26 mouse cellular contexts compared by ENCODE assay signal in the genomic region with DNA sequence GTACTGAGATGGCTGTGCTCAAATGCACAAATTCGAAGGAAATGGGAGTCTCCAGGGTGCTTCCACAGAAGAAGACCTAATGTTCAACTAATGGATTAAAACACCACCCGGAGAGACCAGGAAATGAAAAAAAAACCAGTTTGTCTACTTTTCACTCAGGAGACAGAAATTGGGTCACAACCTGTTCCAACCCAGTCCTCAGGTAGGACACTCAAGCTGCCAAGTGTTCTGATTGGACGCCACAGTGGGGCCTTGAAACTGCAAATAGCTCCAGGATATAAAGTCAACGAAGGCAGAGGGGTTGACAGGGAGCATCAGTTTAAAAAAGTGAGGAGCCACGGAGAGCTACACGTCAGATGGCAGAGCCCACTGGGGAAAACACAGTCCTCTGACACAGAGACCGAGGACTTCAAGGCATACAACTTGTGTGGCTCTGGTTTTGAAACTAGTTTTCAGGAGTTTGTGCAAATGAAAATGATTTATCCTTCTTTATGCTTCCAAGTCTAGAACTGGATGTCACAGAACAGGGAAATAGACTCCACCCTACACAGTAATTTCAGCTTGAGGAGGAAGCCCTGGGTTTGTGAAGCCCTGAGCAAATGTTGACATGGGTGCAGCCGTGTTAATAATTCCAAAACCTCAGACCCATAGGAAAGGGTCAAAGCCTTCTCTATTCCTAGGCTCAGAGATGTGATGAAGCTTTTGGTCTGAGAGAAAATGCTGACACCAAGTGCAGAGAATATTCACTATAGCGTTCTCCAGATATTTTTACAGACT.
DNase-seq lines count a peak whose midpoint lies in the region; ATAC-seq and TF ChIP-seq lines count a peak whose summit lies in the region.
"Had no signal": no experiment of that assay in that cellular context is flagged by ENCODE, and none has a peak within 500 bp of the region (broad histone marks: within the 10 kb centered on the region; RNA-seq: fewer than 3 reads in every experiment).

No protein-coding gene starts in this region.

- ATAC-seq in embryonic facial prominence, embryonic 14.5 days (ENCODE audit: low read depth), result no peak
- peak; percentile 80 for ATAC-seq in intestine, embryonic 16.5 days
- peak; percentile 86 for ATAC-seq in lung, postnatal 0 days
- 0 out of 2 replicates have a peak, but pooled peaks have one; percentile 53 for ATAC-seq in stomach, embryonic 14.5 days (ENCODE audit: insufficient number of reproducible peaks, insufficient read depth, low FRiP score, low read depth)
- ATAC-seq: forebrain, embryonic 16.5 days; midbrain, embryonic 15.5 days had no signal

- H3K36me3 ChIP-seq in embryonic facial prominence, embryonic 14.5 days (ENCODE audit: control insufficient read depth, insufficient read depth, low read length), result no peaks in the 10 kb centered on the region
- no peaks in the 10 kb centered on the region for H3K36me3 ChIP-seq in embryonic facial prominence, embryonic 10.5 days (replicated peaks)
- no peaks in the 10 kb centered on the region for H3K36me3 ChIP-seq in intestine, embryonic 16.5 days (ENCODE audit: control insufficient read depth, insufficient read depth, low read length)
- H3K36me3 ChIP-seq in lung, postnatal 0 days (ENCODE audit: insufficient read depth, low read length), result no peaks in the 10 kb centered on the region
- no peaks in the 10 kb centered on the region for H3K36me3 ChIP-seq in stomach, embryonic 14.5 days (ENCODE audit: control insufficient read depth, insufficient read depth, low read length)
- H3K36me3 ChIP-seq: G1E; heart, embryonic 15.5 days; hindbrain, embryonic 13.5 days; limb, embryonic 13.5 days; midbrain, embryonic 10.5 days; midbrain, embryonic 15.5 days; neural tube, embryonic 15.5 days had no signal

- TF ChIP-seq EP300 in lung, postnatal 0 days (IDR thresholded peaks at IDR 0.05), result peak; percentile 66

- no peak for TF ChIP-seq CTCF in lung, postnatal 0 days (IDR thresholded peaks at IDR 0.05)

- H3K9ac ChIP-seq in embryonic facial prominence, embryonic 14.5 days (ENCODE audit: low read depth, low read length), result no peak overlapping the region
- no peak overlapping the region for H3K9ac ChIP-seq in intestine, embryonic 16.5 days (ENCODE audit: low read depth, low read length)
- H3K9ac ChIP-seq in lung, postnatal 0 days (replicated peaks; ENCODE audit: low read depth), result no peak overlapping the region
- no peak overlapping the region for H3K9ac ChIP-seq in stomach, embryonic 14.5 days (replicated peaks; ENCODE audit: low read depth, low read length)
- H3K9ac ChIP-seq: heart, embryonic 15.5 days; hindbrain, embryonic 13.5 days; limb, embryonic 13.5 days; midbrain, embryonic 15.5 days; neural tube, embryonic 15.5 days had no signal

- H3K27ac ChIP-seq in embryonic facial prominence, embryonic 14.5 days (replicated peaks; ENCODE audit: low read depth, low read length), result no peak overlapping the region
- no peak overlapping the region for H3K27ac ChIP-seq in embryonic facial prominence, embryonic 10.5 days (replicated peaks)
- 0 out of 2 replicates have a peak overlapping the region, but pooled peaks have one; percentile 14 for H3K27ac ChIP-seq in intestine, embryonic 16.5 days (ENCODE audit: low read length)
- H3K27ac ChIP-seq in lung, postnatal 0 days (ENCODE audit: low read length), result no peak overlapping the region
- H3K27ac ChIP-seq in stomach, embryonic 14.5 days (ENCODE audit: low read length), result no peak overlapping the region
- H3K27ac ChIP-seq: heart, embryonic 15.5 days; hindbrain, embryonic 13.5 days; layer of hippocampus, adult 2 months; left cerebral cortex, adult 2 months; limb, embryonic 13.5 days; midbrain, embryonic 10.5 days; midbrain, embryonic 15.5 days; neural tube, embryonic 15.5 days had no signal

- WGBS in embryonic facial prominence, embryonic 14.5 days, result 67% methylated on average over 9 of the region's 9 CpGs
- WGBS in embryonic facial prominence, embryonic 10.5 days, result 82% methylated on average over 9 of the region's 9 CpGs
- 67% methylated on average over 9 of the region's 9 CpGs for WGBS in intestine, embryonic 16.5 days
- 53% methylated on average over 9 of the region's 9 CpGs for WGBS in lung, postnatal 0 days
- 70% methylated on average over 9 of the region's 9 CpGs for WGBS in stomach, embryonic 14.5 days

- H3K9me3 ChIP-seq in embryonic facial prominence, embryonic 14.5 days (ENCODE audit: control insufficient read depth, low read length), result no peaks in the 10 kb centered on the region
- H3K9me3 ChIP-seq in embryonic facial prominence, embryonic 10.5 days, result no peaks in the 10 kb centered on the region
- no peaks in the 10 kb centered on the region for H3K9me3 ChIP-seq in intestine, embryonic 16.5 days (ENCODE audit: control insufficient read depth, low read length)
- no peaks in the 10 kb centered on the region for H3K9me3 ChIP-seq in lung, postnatal 0 days (ENCODE audit: low read length)
- H3K9me3 ChIP-seq in stomach, embryonic 14.5 days (ENCODE audit: control insufficient read depth, low read depth, low read length), result no peaks in the 10 kb centered on the region
- H3K9me3 ChIP-seq: G1E; heart, embryonic 15.5 days; hindbrain, embryonic 13.5 days; limb, embryonic 13.5 days; midbrain, embryonic 10.5 days; midbrain, embryonic 15.5 days; neural tube, embryonic 15.5 days had no signal

- peak; percentile 30 for DNase-seq in embryonic facial prominence, embryonic 14.5 days (ENCODE audit: low spot score)
- no peak for DNase-seq in embryonic facial prominence, embryonic 10.5 days (ENCODE audit: low spot score)
- peak; percentile 81 for DNase-seq in lung, postnatal 0 days (ENCODE audit: low spot score)
- no peak for DNase-seq in heart, postnatal 36 days
- DNase-seq in urinary bladder, postnatal 10 days (ENCODE audit: low spot score), result no peak
- DNase-seq in layer of hippocampus, adult 18-20 months (ENCODE audit: low spot score in 2 of 2), result no peak
- DNase-seq: adrenal gland, adult 8-10 months; cerebellum, adult 8-10 months; cerebellum, postnatal 25 days; gastrocnemius, postnatal 10 days; kidney, postnatal 25 days; retina, postnatal 1 day; right cerebral cortex, postnatal 14 days had no signal

- no peaks in the 10 kb centered on the region for H3K27me3 ChIP-seq in embryonic facial prominence, embryonic 14.5 days (replicated peaks; ENCODE audit: control insufficient read depth, insufficient read depth, low read length)
- H3K27me3 ChIP-seq in embryonic facial prominence, embryonic 10.5 days (replicated peaks; ENCODE audit: low read depth, poor library complexity, severe bottlenecking), result no peaks in the 10 kb centered on the region
- H3K27me3 ChIP-seq in intestine, embryonic 16.5 days (replicated peaks; ENCODE audit: control insufficient read depth, insufficient read depth, low read length), result no peaks in the 10 kb centered on the region
- H3K27me3 ChIP-seq in lung, postnatal 0 days (replicated peaks; ENCODE audit: insufficient read depth, low read length), result no peaks in the 10 kb centered on the region
- no peaks in the 10 kb centered on the region for H3K27me3 ChIP-seq in stomach, embryonic 14.5 days (ENCODE audit: control insufficient read depth, insufficient read depth, low read length)
- H3K27me3 ChIP-seq: heart, embryonic 15.5 days; hindbrain, embryonic 13.5 days; limb, embryonic 13.5 days; midbrain, embryonic 15.5 days; neural tube, embryonic 15.5 days had no signal

- intact Hi-C loops in heart, postnatal 36 days (cut with DNase I), result no loop called here

- no peak overlapping the region for H3K4me2 ChIP-seq in embryonic facial prominence, embryonic 14.5 days (ENCODE audit: low read depth, low read length)
- H3K4me2 ChIP-seq in intestine, embryonic 16.5 days (ENCODE audit: low read depth, low read length), result no peak overlapping the region
- no peak overlapping the region for H3K4me2 ChIP-seq in lung, postnatal 0 days (replicated peaks; ENCODE audit: low read depth, low read length)
- H3K4me2 ChIP-seq in stomach, embryonic 14.5 days (replicated peaks; ENCODE audit: low read depth, low read length), result no peak overlapping the region
- H3K4me2 ChIP-seq: heart, embryonic 15.5 days; hindbrain, embryonic 13.5 days; limb, embryonic 13.5 days; liver, embryonic 11.5 days; midbrain, embryonic 15.5 days; neural tube, embryonic 15.5 days had no signal

- H3K4me3 ChIP-seq in embryonic facial prominence, embryonic 14.5 days (ENCODE audit: low read depth, low read length), result no peak overlapping the region
- no peak overlapping the region for H3K4me3 ChIP-seq in embryonic facial prominence, embryonic 10.5 days
- H3K4me3 ChIP-seq in intestine, embryonic 16.5 days (ENCODE audit: low read length), result no peak overlapping the region
- H3K4me3 ChIP-seq in lung, postnatal 0 days (ENCODE audit: low read depth, low read length), result no peak overlapping the region
- H3K4me3 ChIP-seq in stomach, embryonic 14.5 days (ENCODE audit: low read depth, low read length), result no peak overlapping the region
- H3K4me3 ChIP-seq: heart, embryonic 15.5 days; hindbrain, embryonic 13.5 days; layer of hippocampus, adult 2 months; left cerebral cortex, adult 2 months; limb, embryonic 13.5 days; midbrain, embryonic 10.5 days; midbrain, embryonic 15.5 days; neural tube, embryonic 15.5 days had no signal

- H3K4me1 ChIP-seq in embryonic facial prominence, embryonic 14.5 days (ENCODE audit: control insufficient read depth, insufficient read depth, low read length), result no peaks in the 10 kb centered on the region
- no peaks in the 10 kb centered on the region for H3K4me1 ChIP-seq in embryonic facial prominence, embryonic 10.5 days
- no peaks in the 10 kb centered on the region; the same call in 1 of the 2 replicates for H3K4me1 ChIP-seq in intestine, embryonic 16.5 days (ENCODE audit: control insufficient read depth, insufficient read depth, low read length)
- H3K4me1 ChIP-seq in lung, postnatal 0 days (ENCODE audit: insufficient read depth, low read depth, low read length), result no peaks in the 10 kb centered on the region; the same call in 1 of the 2 replicates
- H3K4me1 ChIP-seq in stomach, embryonic 14.5 days (ENCODE audit: control insufficient read depth, insufficient read depth, low read length), result 0 out of 2 replicates have a peak, but pooled peaks cover 2% of the 10 kb centered on the region
- H3K4me1 ChIP-seq: heart, embryonic 15.5 days; hindbrain, embryonic 13.5 days; limb, embryonic 13.5 days; midbrain, embryonic 10.5 days; midbrain, embryonic 15.5 days; neural tube, embryonic 15.5 days had no signal

Comparison
In these comparisons a context has a peak if more than half of its experiments do, and no peak if none do; other contexts are left out.
1. DNase-seq: peak in embryonic facial prominence, embryonic 14.5 days (single experiment) and lung, postnatal 0 days (single experiment); none in embryonic facial prominence, embryonic 10.5 days (single experiment), heart, postnatal 36 days (0 of 2), urinary bladder, postnatal 10 days (single experiment) and layer of hippocampus, adult 18-20 months (0 of 2).